Mouse (Mus musculus) hindbrain, embryonic 10.5 days (tissue): ENCODE measurements at regions not wholly inside any gene's neighbourhood (a gene's known extent, or its start where the extent isn't known, plus 50 kb on each side); places are given as distances from the start of the nearest gene placed in this dataset.
A peak's percentile ranks its signal among the peaks of the same experiment; 100 is the strongest.

Source experiments
- DNase-seq: peaks from one replicate; pipeline ENCODE4 v3.0.0-alpha.2; 2017; ENCODE audit warnings: low spot score
- H3K27ac ChIP-seq: fragments of 300-500 bp; sonication (generic); 2 replicates; pipeline ENCODE4 v1.5.1; 2016; ENCODE audit warnings: mild to moderate bottlenecking, moderate library complexity
- H3K27me3 ChIP-seq: fragments of 300-500 bp; sonication (generic); 2 replicates; pipeline ENCODE4 v1.6.1; 2016; ENCODE audit warnings: mild to moderate bottlenecking; ENCODE audit not compliant: poor library complexity, insufficient read depth, severe bottlenecking
- H3K36me3 ChIP-seq: fragments of 300-500 bp; sonication (generic); 2 replicates; pipeline ENCODE4 v1.6.1; 2016; ENCODE audit warnings: mild to moderate bottlenecking, moderate library complexity
- H3K4me1 ChIP-seq: fragments of 300-500 bp; sonication (generic); replicated peaks from 2 replicates; pipeline ENCODE4 v1.6.1; 2016; ENCODE audit warnings: mild to moderate bottlenecking
- H3K4me3 ChIP-seq: fragments of 300-500 bp; sonication (generic); 2 replicates; pipeline ENCODE4 v1.5.1; 2016; ENCODE audit warnings: mild to moderate bottlenecking, moderate library complexity
- H3K9me3 ChIP-seq: fragments of 300-500 bp; sonication (generic); 2 replicates; pipeline ENCODE4 v1.6.1; 2016; ENCODE audit warnings: mild to moderate bottlenecking, moderate library complexity
- WGBS: fragments of 180-500 bp; shearing (Covaris S2); methylation state at CpG from one replicate; pipeline ENCODE4 v1.1.7; 2016; 5-methylcytosine and 5-hydroxymethylcytosine counted together

- DNase-seq: peak; percentile 16
- Histone ChIP-seq H3K27ac (peak overlapping the region; percentile 50; the same call in 1 of the 2 replicates), H3K4me3 (peak overlapping the region; percentile 30), H3K27me3 (no peaks in the 10 kb centered on the region), H3K9me3 (peaks cover 9% of the 10 kb centered on the region; the same call in 1 of the 2 replicates), H3K36me3 (no peaks in the 10 kb centered on the region), H3K4me1 (peaks cover 12% of the 10 kb centered on the region)
- 37% methylated on average over 13 of the region's 13 CpGs for WGBS
Observed at GRCm38 (mm10) chr13:46161261-46162024, 112.1 kb upstream of the Stmnd1 start.

- no peaks in the 10 kb centered on the region for H3K36me3 ChIP-seq
- H3K4me1 ChIP-seq: peaks cover 12% of the 10 kb centered on the region
- no peak overlapping the region for H3K4me3 ChIP-seq
- peaks cover 9% of the 10 kb centered on the region; the same call in 1 of the 2 replicates for H3K9me3 ChIP-seq
- WGBS: 97% methylated on average over 14 of the region's 14 CpGs
- H3K27me3 ChIP-seq: no peaks in the 10 kb centered on the region
- DNase-seq: no peak
- no peak overlapping the region for H3K27ac ChIP-seq
Observed at GRCm38 (mm10) chr13:46159354-46159753, 114.2 kb upstream of the Stmnd1 start.

- H3K27me3 ChIP-seq: no peaks in the 10 kb centered on the region
- no peak overlapping the region for H3K4me3 ChIP-seq
- no peaks in the 10 kb centered on the region for H3K36me3 ChIP-seq
- 83% methylated on average over 14 of the region's 14 CpGs for WGBS
- peaks cover 17% of the 10 kb centered on the region for H3K9me3 ChIP-seq
- DNase-seq: no peak
- no peaks in the 10 kb centered on the region for H3K4me1 ChIP-seq
- no peak overlapping the region for H3K27ac ChIP-seq
Observed at GRCm38 (mm10) chr13:46153282-46154260, 120.0 kb upstream of the Stmnd1 start.

GRCm38 (mm10) chr13:46140006-46140405 lies 133.5 kb upstream of the Stmnd1 start:
- 81% methylated on average over 3 of the region's 3 CpGs for WGBS

GRCm38 (mm10) chr13:46139251-46139650 lies 134.3 kb upstream of the Stmnd1 start:
- 83% methylated on average over 5 of the region's 5 CpGs for whole genome bisulfite sequencing
- no peak overlapping the region for H3K4me3 ChIP-seq
- H3K27ac ChIP-seq: no peak overlapping the region
- no peaks in the 10 kb centered on the region for H3K27me3 ChIP-seq
- no peak for DNase-seq
- no peaks in the 10 kb centered on the region for H3K9me3 ChIP-seq
- no peaks in the 10 kb centered on the region for H3K4me1 ChIP-seq
- no peaks in the 10 kb centered on the region for H3K36me3 ChIP-seq

More at GRCm38 (mm10) chr13:46140006-46140405, 133.5 kb upstream of the Stmnd1 start:
- H3K4me1 ChIP-seq: no peaks in the 10 kb centered on the region
- no peak overlapping the region for H3K4me3 ChIP-seq
- H3K27me3 ChIP-seq: no peaks in the 10 kb centered on the region
- H3K27ac ChIP-seq: no peak overlapping the region
- no peaks in the 10 kb centered on the region for H3K9me3 ChIP-seq
- DNase-seq: no peak
- no peaks in the 10 kb centered on the region for H3K36me3 ChIP-seq

- no peaks in the 10 kb centered on the region for H3K9me3 ChIP-seq
- H3K36me3 ChIP-seq: no peaks in the 10 kb centered on the region
- 76% methylated on average over 8 of the region's 8 CpGs for WGBS
- H3K4me1 ChIP-seq: no peaks in the 10 kb centered on the region
- H3K27me3 ChIP-seq: no peaks in the 10 kb centered on the region
- no peak overlapping the region for H3K27ac ChIP-seq
- H3K4me3 ChIP-seq: no peak overlapping the region
- no peak for DNase-seq
Observed at GRCm38 (mm10) chr13:46135411-46135810, 138.1 kb upstream of the Stmnd1 start.

GRCm38 (mm10) chr13:46129236-46129855 lies 144.2 kb upstream of the Stmnd1 start:
- no peaks in the 10 kb centered on the region for H3K36me3 ChIP-seq
- H3K9me3 ChIP-seq: no peaks in the 10 kb centered on the region
- WGBS: 88% methylated on average over 9 of the region's 9 CpGs

GRCm38 (mm10) chr13:46123446-46123845 lies 150.1 kb upstream of the Stmnd1 start:
- Histone ChIP-seq H3K4me1 (no peaks in the 10 kb centered on the region), H3K4me3 (no peak overlapping the region), H3K27ac (no peak overlapping the region), H3K27me3 (no peaks in the 10 kb centered on the region), H3K9me3 (no peaks in the 10 kb centered on the region), H3K36me3 (no peaks in the 10 kb centered on the region)
- no peak for DNase-seq
- WGBS: 79% methylated on average over 3 of the region's 3 CpGs

More at GRCm38 (mm10) chr13:46129236-46129855, 144.2 kb upstream of the Stmnd1 start:
- no peak for DNase-seq
- no peaks in the 10 kb centered on the region for H3K4me1 ChIP-seq
- no peak overlapping the region for H3K27ac ChIP-seq
- no peak overlapping the region for H3K4me3 ChIP-seq
- H3K27me3 ChIP-seq: no peaks in the 10 kb centered on the region

GRCm38 (mm10) chr13:46116576-46116975 lies 151.8 kb upstream of the Atxn1 start:
- 95% methylated on average over 4 of the region's 4 CpGs for WGBS
- Histone ChIP-seq H3K9me3 (no peaks in the 10 kb centered on the region), H3K4me3 (no peak overlapping the region)

GRCm38 (mm10) chr13:46104971-46105370 lies 140.2 kb upstream of the Atxn1 start:
- Histone ChIP-seq H3K9me3 (no peaks in the 10 kb centered on the region), H3K27ac (no peak overlapping the region), H3K27me3 (no peaks in the 10 kb centered on the region), H3K36me3 (no peaks in the 10 kb centered on the region), H3K4me1 (peaks cover 16% of the 10 kb centered on the region), H3K4me3 (no peak overlapping the region)
- DNase-seq: peak; percentile 8
- WGBS: 39% methylated on average over 6 of the region's 6 CpGs

More at GRCm38 (mm10) chr13:46116576-46116975, 151.8 kb upstream of the Atxn1 start:
- Histone ChIP-seq H3K27me3 (no peaks in the 10 kb centered on the region), H3K27ac (no peak overlapping the region), H3K4me1 (no peaks in the 10 kb centered on the region), H3K36me3 (no peaks in the 10 kb centered on the region)
- no peak for DNase-seq

- 85% methylated on average over 7 of the region's 7 CpGs for whole genome bisulfite sequencing
- Histone ChIP-seq H3K27ac (no peak overlapping the region), H3K4me3 (no peak overlapping the region), H3K9me3 (no peaks in the 10 kb centered on the region), H3K27me3 (no peaks in the 10 kb centered on the region), H3K4me1 (peaks cover 4% of the 10 kb centered on the region; the same call in 1 of the 2 replicates), H3K36me3 (no peaks in the 10 kb centered on the region)
- no peak for DNase-seq
Observed at GRCm38 (mm10) chr13:46098621-46099020, 133.8 kb upstream of the Atxn1 start.

GRCm38 (mm10) chr13:46098131-46098530 lies 133.3 kb upstream of the Atxn1 start:
- Histone ChIP-seq H3K27ac (no peak overlapping the region), H3K4me3 (no peak overlapping the region), H3K36me3 (no peaks in the 10 kb centered on the region), H3K4me1 (peaks cover 4% of the 10 kb centered on the region; the same call in 1 of the 2 replicates), H3K27me3 (no peaks in the 10 kb centered on the region), H3K9me3 (no peaks in the 10 kb centered on the region)
- DNase-seq: no peak
- 86% methylated on average over 7 of the region's 7 CpGs for WGBS
